Mouse (Mus musculus) CD4-positive helper T cell, adult 2 months (primary cell): ENCODE measurements around the gene Gm28845.

Experiments used
- DNase-seq: peaks from one replicate; pipeline ENCODE4 v3.0.0-alpha.2; 2012; ENCODE audit warnings: low read depth, missing footprints, low spot score

The Gm28845 gene

GRCm38 (mm10) chr1:65119438-65119837 lies at the start of gene Gm28845:
Gm28845 (minus strand) TSS chr1:65119558.
- no peak for DNase-seq

- DNase-seq: no peak
These were observed 48.1 kb upstream of the Gm28845 start for GRCm38 (mm10) chr1:65167496-65167895.

- DNase-seq: no peak
These were observed 42.9 kb upstream of the Gm28845 start for GRCm38 (mm10) chr1:65162210-65162609.

GRCm38 (mm10) chr1:65156111-65156510 lies 36.8 kb upstream of the Gm28845 start:
- no peak for DNase-seq

- DNase-seq: no peak
These were observed 35.5 kb upstream of the Gm28845 start for GRCm38 (mm10) chr1:65154814-65155213.

GRCm38 (mm10) chr1:65147971-65148370 lies 28.6 kb upstream of the Gm28845 start:
- no peak for DNase-seq

GRCm38 (mm10) chr1:65147326-65147725 lies 28.0 kb upstream of the Gm28845 start:
- DNase-seq: no peak

GRCm38 (mm10) chr1:65146601-65147000 lies 27.2 kb upstream of the Gm28845 start:
- DNase-seq: no peak

GRCm38 (mm10) chr1:65144783-65145182 lies 25.4 kb upstream of the Gm28845 start:
- DNase-seq: no peak

GRCm38 (mm10) chr1:65137560-65137959 lies 18.2 kb upstream of the Gm28845 start:
- no peak for DNase-seq

- DNase-seq: no peak
These were observed 13.5 kb upstream of the Gm28845 start for GRCm38 (mm10) chr1:65132833-65133232.

- no peak for DNase-seq
These were observed 12.3 kb upstream of the Gm28845 start for GRCm38 (mm10) chr1:65131671-65132070.

- no peak for DNase-seq
These were observed 10.9 kb upstream of the Gm28845 start for GRCm38 (mm10) chr1:65130226-65130625.

- DNase-seq: no peak
These were observed 10.3 kb upstream of the Gm28845 start for GRCm38 (mm10) chr1:65129634-65130180.

GRCm38 (mm10) chr1:65122574-65123372 lies 3.4 kb upstream of the Gm28845 start, which contains the start of gene D630023F18Rik:
D630023F18Rik (minus strand) TSS chr1:65123214.
- DNase-seq: no peak

- DNase-seq: no peak
These were observed 1.0 kb downstream of the Gm28845 start for GRCm38 (mm10) chr1:65118150-65118913.

GRCm38 (mm10) chr1:65113536-65114172 lies 5.7 kb downstream of the Gm28845 start:
- DNase-seq: no peak

GRCm38 (mm10) chr1:65112807-65113196 lies 6.6 kb downstream of the Gm28845 start:
- no peak for DNase-seq

GRCm38 (mm10) chr1:65112031-65112806 lies 7.1 kb downstream of the Gm28845 start:
- peak; percentile 33 for DNase-seq

- DNase-seq: no peak
These were observed 9.5 kb downstream of the Gm28845 start for GRCm38 (mm10) chr1:65109756-65110435.

GRCm38 (mm10) chr1:65109196-65109595 lies 10.2 kb downstream of the Gm28845 start:
- no peak for DNase-seq
